Mouse (Mus musculus) embryonic fibroblast, embryonic 13.5 days (primary cell): ENCODE measurements at regions not wholly inside any gene's neighbourhood (a gene's known extent, or its start where the extent isn't known, plus 50 kb on each side); places are given as distances from the start of the nearest gene placed in this dataset.

Experiments used
- CTCF ChIP-seq: IDR thresholded peaks from 2 replicates; pipeline ENCODE4 v1.5.1; 2011; ENCODE audit warnings: mild to moderate bottlenecking, control low read depth, low read length, moderate library complexity, borderline replicate concordance; ENCODE audit not compliant: insufficient read depth
- POLR2A ChIP-seq: IDR thresholded peaks from 2 replicates; pipeline ENCODE4 v1.6.1; 2011; ENCODE audit warnings: low read depth, mild to moderate bottlenecking, control low read depth, low read length, moderate library complexity

- TF ChIP-seq POLR2A (no peak), CTCF (no peak)
Measured at GRCm38 (mm10) chr9:32053886-32054615, 61.9 kb upstream of the Arhgap32 start.
